Mouse (Mus musculus): Measurements from ENCODE around the gene Prpf6. TPM values are rescaled to one million over a fixed set of nuclear protein-coding genes. Genes with fewer than 3 reads are reported as not detected.

The Prpf6 gene
- polyA plus RNA-seq, 1 experiment from 2014 or later, result 75.2 TPM

GRCm38 (mm10) chr2:181585506-181585905 lies 6.2 kb upstream of the Prpf6 start:
- H3K4me2 ChIP-seq (replicated peaks; ENCODE audit: low read depth, low read length), result no peak overlapping the region
- no peak for ATAC-seq (ENCODE audit: low FRiP score, low TSS enrichment)
- peaks cover 8% of the 10 kb centered on the region for H3K4me1 ChIP-seq (ENCODE audit: insufficient read depth, low read length)
- 95% methylated on average over 5 of the region's 5 CpGs for WGBS
- H3K27me3 ChIP-seq (ENCODE audit: insufficient read depth, low read length), result no peaks in the 10 kb centered on the region
- H3K36me3 ChIP-seq (ENCODE audit: insufficient read depth, low read length), result peaks cover 59% of the 10 kb centered on the region
- no peak overlapping the region for H3K9ac ChIP-seq (replicated peaks; ENCODE audit: low read length)
- no peaks in the 10 kb centered on the region for H3K9me3 ChIP-seq (ENCODE audit: low read length)
- H3K4me3 ChIP-seq (ENCODE audit: low read length), result no peak overlapping the region
- H3K27ac ChIP-seq (ENCODE audit: low read length), result no peak overlapping the region

- no peaks in the 10 kb centered on the region for H3K27me3 ChIP-seq (ENCODE audit: insufficient read depth, low read length)
- no peak overlapping the region for H3K4me3 ChIP-seq (ENCODE audit: low read length)
- no peak for ATAC-seq (ENCODE audit: low FRiP score, low TSS enrichment)
- 98% methylated on average over 3 of the region's 3 CpGs for WGBS
- H3K4me2 ChIP-seq (replicated peaks; ENCODE audit: low read depth, low read length), result no peak overlapping the region
- peaks cover 10% of the 10 kb centered on the region for H3K4me1 ChIP-seq (ENCODE audit: insufficient read depth, low read length)
- H3K27ac ChIP-seq (ENCODE audit: low read length), result no peak overlapping the region
- H3K9ac ChIP-seq (replicated peaks; ENCODE audit: low read length), result no peak overlapping the region
- H3K9me3 ChIP-seq (ENCODE audit: low read length), result no peaks in the 10 kb centered on the region
- peaks cover 61% of the 10 kb centered on the region for H3K36me3 ChIP-seq (ENCODE audit: insufficient read depth, low read length)
Observed at GRCm38 (mm10) chr2:181586124-181586523, 5.5 kb upstream of the Prpf6 start.

GRCm38 (mm10) chr2:181587796-181588195 lies 3.9 kb upstream of the Prpf6 start:
- WGBS, result 71% methylated on average over 6 of the region's 6 CpGs
- H3K4me3 ChIP-seq (ENCODE audit: low read length), result no peak overlapping the region

GRCm38 (mm10) chr2:181588229-181588780 lies 3.4 kb upstream of the Prpf6 start:
- Histone ChIP-seq H3K4me2 (replicated peaks; ENCODE audit: low read depth, low read length) (no peak overlapping the region), H3K4me3 (ENCODE audit: low read length) (no peak overlapping the region), H3K9ac (replicated peaks; ENCODE audit: low read length) (no peak overlapping the region), H3K4me1 (ENCODE audit: insufficient read depth, low read length) (peaks cover 17% of the 10 kb centered on the region), H3K36me3 (ENCODE audit: insufficient read depth, low read length) (peaks cover 61% of the 10 kb centered on the region), H3K27me3 (ENCODE audit: insufficient read depth, low read length) (no peaks in the 10 kb centered on the region), H3K27ac (ENCODE audit: low read length) (no peak overlapping the region), H3K9me3 (ENCODE audit: low read length) (no peaks in the 10 kb centered on the region)
- no peak for ATAC-seq (ENCODE audit: low FRiP score, low TSS enrichment)
- 86% methylated on average over 11 of the region's 11 CpGs for WGBS

More at GRCm38 (mm10) chr2:181587796-181588195, 3.9 kb upstream of the Prpf6 start:
- no peak overlapping the region for H3K27ac ChIP-seq (ENCODE audit: low read length)
- H3K27me3 ChIP-seq (ENCODE audit: insufficient read depth, low read length), result no peaks in the 10 kb centered on the region
- H3K36me3 ChIP-seq (ENCODE audit: insufficient read depth, low read length), result peaks cover 61% of the 10 kb centered on the region
- H3K4me1 ChIP-seq (ENCODE audit: insufficient read depth, low read length), result peaks cover 12% of the 10 kb centered on the region
- no peak overlapping the region for H3K9ac ChIP-seq (replicated peaks; ENCODE audit: low read length)
- H3K9me3 ChIP-seq (ENCODE audit: low read length), result no peaks in the 10 kb centered on the region
- no peak for ATAC-seq (ENCODE audit: low FRiP score, low TSS enrichment)
- H3K4me2 ChIP-seq (replicated peaks; ENCODE audit: low read depth, low read length), result no peak overlapping the region

GRCm38 (mm10) chr2:181589011-181589731 lies 2.5 kb upstream of the Prpf6 start:
- WGBS, result 96% methylated on average over 10 of the region's 10 CpGs
- Histone ChIP-seq H3K9ac (replicated peaks; ENCODE audit: low read length) (no peak overlapping the region), H3K4me1 (ENCODE audit: insufficient read depth, low read length) (peaks cover 18% of the 10 kb centered on the region), H3K36me3 (ENCODE audit: insufficient read depth, low read length) (peaks cover 59% of the 10 kb centered on the region), H3K27me3 (ENCODE audit: insufficient read depth, low read length) (no peaks in the 10 kb centered on the region), H3K9me3 (ENCODE audit: low read length) (no peaks in the 10 kb centered on the region), H3K4me3 (ENCODE audit: low read length) (no peak overlapping the region), H3K27ac (ENCODE audit: low read length) (no peak overlapping the region), H3K4me2 (replicated peaks; ENCODE audit: low read depth, low read length) (no peak overlapping the region)
- ATAC-seq (ENCODE audit: low FRiP score, low TSS enrichment), result no peak

- Histone ChIP-seq H3K4me1 (ENCODE audit: insufficient read depth, low read length) (peaks cover 18% of the 10 kb centered on the region), H3K4me3 (ENCODE audit: low read length) (no peak overlapping the region), H3K4me2 (replicated peaks; ENCODE audit: low read depth, low read length) (no peak overlapping the region), H3K27ac (ENCODE audit: low read length) (no peak overlapping the region), H3K9me3 (ENCODE audit: low read length) (no peaks in the 10 kb centered on the region), H3K36me3 (ENCODE audit: insufficient read depth, low read length) (peaks cover 53% of the 10 kb centered on the region), H3K9ac (replicated peaks; ENCODE audit: low read length) (no peak overlapping the region), H3K27me3 (ENCODE audit: insufficient read depth, low read length) (no peaks in the 10 kb centered on the region)
- ATAC-seq (ENCODE audit: low FRiP score, low TSS enrichment), result no peak
- WGBS, result 96% methylated on average over 9 of the region's 9 CpGs
Observed at GRCm38 (mm10) chr2:181589732-181590105, 1.9 kb upstream of the Prpf6 start.

- no peak overlapping the region for H3K27ac ChIP-seq (ENCODE audit: low read length)
- peaks cover 18% of the 10 kb centered on the region for H3K4me1 ChIP-seq (ENCODE audit: insufficient read depth, low read length)
- H3K4me2 ChIP-seq (replicated peaks; ENCODE audit: low read depth, low read length), result no peak overlapping the region
- WGBS, result 90% methylated on average over 5 of the region's 5 CpGs
- no peak overlapping the region for H3K4me3 ChIP-seq (ENCODE audit: low read length)
- 0 out of 2 replicates have a peak overlapping the region, but pooled peaks have one; percentile 20 for H3K9ac ChIP-seq (replicated peaks; ENCODE audit: low read length)
- no peak for ATAC-seq (ENCODE audit: low FRiP score, low TSS enrichment)
- H3K9me3 ChIP-seq (ENCODE audit: low read length), result no peaks in the 10 kb centered on the region
- peaks cover 46% of the 10 kb centered on the region for H3K36me3 ChIP-seq (ENCODE audit: insufficient read depth, low read length)
- no peaks in the 10 kb centered on the region for H3K27me3 ChIP-seq (ENCODE audit: insufficient read depth, low read length)
Observed at GRCm38 (mm10) chr2:181590471-181590870, 1.2 kb upstream of the Prpf6 start.

- peak within 1 kb of the TSS; percentile 93 for H3K27ac ChIP-seq (ENCODE audit: low read length)
- peaks cover 33% of the 10 kb centered on the region for H3K36me3 ChIP-seq (ENCODE audit: insufficient read depth, low read length)
- peak within 1 kb of the TSS; percentile 96 for H3K4me3 ChIP-seq (ENCODE audit: low read length)
- peak; percentile 79 for ATAC-seq (ENCODE audit: low FRiP score, low TSS enrichment)
- under 1% methylated on average over 77 of the region's 97 CpGs for WGBS
- no peaks in the 10 kb centered on the region for H3K27me3 ChIP-seq (ENCODE audit: insufficient read depth, low read length)
- H3K9me3 ChIP-seq (ENCODE audit: low read length), result no peaks in the 10 kb centered on the region
- H3K4me2 ChIP-seq (replicated peaks; ENCODE audit: low read depth, low read length), result peak within 1 kb of the TSS; percentile 81
- H3K4me1 ChIP-seq (ENCODE audit: insufficient read depth, low read length), result peaks cover 18% of the 10 kb centered on the region
- H3K9ac ChIP-seq (replicated peaks; ENCODE audit: low read length), result peak within 1 kb of the TSS; percentile 95
Observed at GRCm38 (mm10) chr2:181592231-181593041, 768 bp downstream of the Prpf6 start, which contains the start of gene Zfp512b. Gene Zfp512b, minus strand, starts transcription at chr2:181592803.

- WGBS, result 4% methylated on average over 6 of the region's 6 CpGs
- ATAC-seq (ENCODE audit: low FRiP score, low TSS enrichment), result peak; percentile 50
- peaks cover 27% of the 10 kb centered on the region for H3K36me3 ChIP-seq (ENCODE audit: insufficient read depth, low read length)
- H3K4me1 ChIP-seq (ENCODE audit: insufficient read depth, low read length), result peaks cover 20% of the 10 kb centered on the region
- peak overlapping the region; percentile 95 for H3K9ac ChIP-seq (replicated peaks; ENCODE audit: low read length)
- H3K9me3 ChIP-seq (ENCODE audit: low read length), result no peaks in the 10 kb centered on the region
- H3K4me3 ChIP-seq (ENCODE audit: low read length), result peak overlapping the region; percentile 96
- H3K27me3 ChIP-seq (ENCODE audit: insufficient read depth, low read length), result no peaks in the 10 kb centered on the region
- H3K4me2 ChIP-seq (replicated peaks; ENCODE audit: low read depth, low read length), result peak overlapping the region; percentile 81
- peak overlapping the region; percentile 93 for H3K27ac ChIP-seq (ENCODE audit: low read length)
Observed at GRCm38 (mm10) chr2:181593042-181593421, 1.4 kb downstream of the Prpf6 start.
